In genomic region chr4:136855081-136855480, GRCm38 (mm10) we compare ENCODE assay signal across 1 mouse cellular context.
A peak's percentile ranks its signal among the peaks of the same experiment; 100 is the strongest.
TF ChIP-seq lines count a peak whose summit lies in the region.

No protein-coding gene starts in this region.

TF ChIP-seq in CH12.LX, 34 proteins besides CTCF, POLR2A, EP300 and RAD21:
- TF ChIP-seq BHLHE40 (IDR thresholded peaks at IDR 0.05; ENCODE audit: low read depth, low read length) (no peak), SMC3 (IDR thresholded peaks at IDR 0.05; ENCODE audit: low read depth, low read length) (peak; percentile 28)
